Mouse (Mus musculus) embryonic stem cell, embryonic (primary cell): ENCODE measurements around the gene Hist1h2ao.
"Not testable (repeated sequence)": the region's sequence is repeated elsewhere in the genome, so short reads cannot be mapped to it uniquely, and the experiment has no call there.

Source experiments
- CTCF ChIA-PET, 4 experiments: fragments of 300-600 bp in 2 of 4; fragments of 350-600 bp in 2 of 4; sonication (Branson Sonifier 250); formaldehyde crosslinking; loops; one replicate each; lab custom pipeline; 2022; ENCODE audit warnings: inconsistent platforms in 2 of 4; lab: Charles Lee
- POLR2A ChIA-PET, 4 experiments: fragments of 300-600 bp in 2 of 4; fragments of 350-600 bp in 2 of 4; sonication (Branson Sonifier 250); formaldehyde crosslinking; loops; one replicate each; lab custom pipeline; 2022; ENCODE audit warnings: antibody characterized with exemption in 4 of 4, inconsistent platforms in 1 of 4; lab: Charles Lee

Gene Hist1h2ao

DNA sequence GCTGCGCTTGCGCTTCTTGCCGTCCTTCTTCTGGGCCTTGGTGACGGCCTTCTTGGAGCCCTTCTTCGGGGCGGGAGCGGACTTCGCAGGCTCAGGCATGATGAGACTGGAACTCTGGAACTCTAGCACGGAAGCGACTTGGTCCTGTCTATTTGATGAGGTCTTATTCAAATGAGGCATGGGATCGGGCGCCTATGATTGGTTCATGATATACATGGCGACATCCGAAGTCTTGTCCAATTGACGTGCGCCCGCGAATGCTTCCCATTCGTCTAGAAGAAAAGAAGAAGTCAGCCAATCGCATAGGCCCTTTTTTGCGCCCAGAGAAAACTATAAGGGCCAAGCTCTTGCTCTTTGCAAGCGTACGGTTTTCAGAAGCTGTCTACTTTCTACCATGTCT, at the start of gene Hist1h2ao, which contains the start of gene Hist1h2bq:
Gene Hist1h2ao, plus strand, starts transcription at position 393 of the 400 bp plus-strand sequence.
Gene Hist1h2bq, minus strand, starts transcription at position 125 of the 400 bp plus-strand sequence.
- CTCF ChIA-PET, POLR2A ChIA-PET: not testable (repeated sequence)

DNA sequence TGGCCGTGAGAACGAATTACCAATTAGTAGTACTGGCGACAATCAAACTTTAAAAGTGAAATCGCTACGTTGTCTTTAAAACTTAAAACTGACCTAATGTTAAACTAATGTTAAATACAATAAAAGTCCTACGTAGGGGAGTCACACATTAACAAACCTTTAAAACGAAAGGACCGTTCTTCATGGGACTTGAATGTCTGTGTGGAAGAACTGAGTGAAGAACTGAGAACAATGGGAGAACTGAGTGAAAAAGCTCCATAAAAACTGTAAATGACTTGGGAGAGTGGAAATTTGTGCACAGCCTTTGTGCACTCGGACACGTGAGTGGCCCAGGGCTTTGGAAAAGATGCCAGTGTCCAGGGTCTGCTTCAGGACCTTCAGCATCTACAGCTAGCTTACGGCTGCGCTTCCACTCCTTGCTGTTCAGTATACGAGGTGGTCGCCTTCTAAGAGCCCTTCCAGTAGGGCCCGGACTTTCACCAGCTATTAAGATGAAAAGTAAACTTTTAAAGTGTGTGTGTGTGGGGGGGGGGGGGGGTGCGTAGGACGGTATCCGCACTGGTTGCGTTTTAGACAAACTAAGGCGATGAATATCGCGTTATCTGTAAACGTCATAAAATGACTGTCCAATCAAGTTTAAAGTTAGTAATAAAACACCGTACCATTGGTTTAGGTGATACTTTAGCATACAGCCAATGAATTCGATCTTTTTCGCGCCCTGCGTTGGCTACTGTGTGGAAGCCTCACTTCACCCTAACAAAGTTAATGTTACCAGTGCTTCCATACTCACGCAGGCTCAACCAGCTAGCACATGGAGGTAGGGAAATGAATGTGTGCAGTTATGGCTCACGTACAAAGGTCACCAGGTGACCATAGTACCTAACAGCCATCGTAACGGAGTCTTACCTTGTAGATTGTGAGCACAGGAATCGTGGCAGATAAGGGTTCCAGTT, 31.2 kb upstream of the Hist1h2ao start:
- ChIA-PET POLR2A (interaction anchor here (0.6 to 22.5 kb wide), 68 partner anchors 8 to 1846 kb away, joined by 3 to 823 read pairs (median 5); partner anchors contain the start of genes Hist1h2ai (in 4 of the 4), Hist1h2ak (in 4 of the 4), Hist1h2an (in 4 of the 4) and Hist1h2bn (in 4 of the 4)), CTCF (no interaction called here)

DNA sequence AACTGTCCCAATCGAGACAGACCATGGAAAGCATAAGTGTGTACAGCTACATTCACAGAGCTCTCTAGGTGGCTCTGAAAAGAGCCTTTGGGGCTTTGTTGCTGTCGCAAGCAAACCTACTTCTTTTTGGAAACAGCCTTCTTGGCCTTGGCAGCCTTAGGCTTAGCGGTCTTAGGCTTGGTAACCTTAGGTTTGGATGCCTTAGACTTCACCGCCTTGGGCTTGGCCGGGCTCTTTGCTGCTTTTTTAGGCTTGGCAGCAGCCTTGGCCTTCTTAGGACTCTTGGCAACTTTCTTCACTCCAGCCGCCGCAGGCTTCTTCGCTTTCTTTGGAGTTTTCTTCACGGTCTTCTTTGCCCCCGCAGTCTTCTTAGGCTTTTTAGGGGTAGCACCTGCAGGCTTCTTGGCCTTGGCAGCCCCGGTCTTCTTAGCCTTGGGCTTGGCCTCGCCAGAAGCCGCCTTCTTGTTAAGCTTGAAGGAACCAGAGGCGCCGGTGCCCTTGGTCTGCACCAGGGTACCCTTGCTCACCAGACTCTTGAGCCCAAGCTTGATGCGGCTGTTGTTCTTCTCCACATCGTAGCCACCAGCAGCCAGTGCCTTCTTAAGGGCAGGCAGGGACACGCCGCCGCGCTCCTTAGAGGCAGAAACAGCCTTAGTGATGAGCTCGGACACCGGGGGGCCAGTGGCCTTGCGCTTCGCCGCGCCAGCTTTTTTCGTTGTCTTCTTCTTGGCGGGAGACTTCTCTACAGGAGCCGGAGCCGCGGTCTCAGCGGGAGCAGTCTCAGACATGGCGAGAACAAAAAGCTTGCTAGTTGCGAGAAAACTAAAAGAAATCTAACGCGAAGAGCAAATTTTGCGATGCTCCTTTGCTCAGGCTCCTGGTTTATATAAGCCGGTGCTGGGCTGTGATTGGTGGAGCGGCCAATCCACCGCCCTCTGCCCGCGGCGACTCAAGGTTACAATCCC, 30.2 kb upstream of the Hist1h2ao start, which contains the start of gene Hist1h1b:
Gene Hist1h1b, minus strand, starts transcription at position 859 of the 965 bp plus-strand sequence.
- CTCF ChIA-PET: interaction anchor here in 1 of 4 experiments (0.7 kb wide), 1 partner anchor 264 kb away, joined by 3 read pairs; no protein-coding TSS in a partner anchor

GRCm38 (mm10) chr13:21781021-21781555, 29.2 kb upstream of the Hist1h2ao start:
- ChIA-PET POLR2A (interaction anchor here (0.8 to 22.5 kb wide), 40 partner anchors 9 to 1981 kb away, joined by 3 to 823 read pairs (median 13); partner anchors contain the start of genes Hist1h2ai (in 4 of the 4), Hist1h2ak (in 4 of the 4), Hist1h2bn (in 4 of the 4) and Hist1h3h (in 4 of the 4)), CTCF (interaction anchor here in 1 of 4 experiments (0.7 kb wide), 1 partner anchor 263 kb away, joined by 3 read pairs; no protein-coding TSS in a partner anchor)

More for the DNA sequence above, 30.2 kb upstream of the Hist1h2ao start, which contains the start of gene Hist1h1b:
- POLR2A ChIA-PET: interaction anchor here (0.6 to 22.5 kb wide), 81 partner anchors 7 to 1982 kb away, joined by 3 to 823 read pairs (median 5); partner anchors contain the start of genes Hist1h2ai (in 4 of the 4), Hist1h2ak (in 4 of the 4), Hist1h2bn (in 4 of the 4) and Hist1h3h (in 4 of the 4)

DNA sequence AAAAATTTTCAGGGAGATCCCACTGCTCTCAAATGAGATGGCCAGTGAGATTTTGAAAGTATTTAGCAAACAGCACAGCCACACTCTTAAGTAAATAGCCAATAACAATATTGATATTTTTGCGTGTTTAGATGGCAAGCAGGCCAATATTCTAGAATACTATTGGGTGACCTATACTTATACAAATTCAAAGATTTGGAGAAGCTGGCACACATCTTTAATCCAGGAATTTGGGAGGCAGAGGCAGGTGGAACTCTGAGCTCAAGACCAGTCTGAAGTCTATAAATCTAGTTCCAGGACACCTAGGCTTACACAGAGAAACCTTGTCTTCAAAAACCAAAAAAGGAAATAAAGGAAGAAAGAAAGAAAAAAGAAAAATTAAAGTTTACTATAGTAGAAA, 28.6 kb upstream of the Hist1h2ao start:
- CTCF ChIA-PET: no interaction called here
- POLR2A ChIA-PET: interaction anchor here (0.6 to 22.5 kb wide), 36 partner anchors 8 to 1799 kb away, joined by 3 to 823 read pairs (median 10); partner anchors contain the start of genes Hist1h2ak (in 4 of the 4), Hist1h2bn (in 4 of the 4), Hist1h2bm (in 3 of the 4) and Hist1h2ag (in 2 of the 4)

DNA sequence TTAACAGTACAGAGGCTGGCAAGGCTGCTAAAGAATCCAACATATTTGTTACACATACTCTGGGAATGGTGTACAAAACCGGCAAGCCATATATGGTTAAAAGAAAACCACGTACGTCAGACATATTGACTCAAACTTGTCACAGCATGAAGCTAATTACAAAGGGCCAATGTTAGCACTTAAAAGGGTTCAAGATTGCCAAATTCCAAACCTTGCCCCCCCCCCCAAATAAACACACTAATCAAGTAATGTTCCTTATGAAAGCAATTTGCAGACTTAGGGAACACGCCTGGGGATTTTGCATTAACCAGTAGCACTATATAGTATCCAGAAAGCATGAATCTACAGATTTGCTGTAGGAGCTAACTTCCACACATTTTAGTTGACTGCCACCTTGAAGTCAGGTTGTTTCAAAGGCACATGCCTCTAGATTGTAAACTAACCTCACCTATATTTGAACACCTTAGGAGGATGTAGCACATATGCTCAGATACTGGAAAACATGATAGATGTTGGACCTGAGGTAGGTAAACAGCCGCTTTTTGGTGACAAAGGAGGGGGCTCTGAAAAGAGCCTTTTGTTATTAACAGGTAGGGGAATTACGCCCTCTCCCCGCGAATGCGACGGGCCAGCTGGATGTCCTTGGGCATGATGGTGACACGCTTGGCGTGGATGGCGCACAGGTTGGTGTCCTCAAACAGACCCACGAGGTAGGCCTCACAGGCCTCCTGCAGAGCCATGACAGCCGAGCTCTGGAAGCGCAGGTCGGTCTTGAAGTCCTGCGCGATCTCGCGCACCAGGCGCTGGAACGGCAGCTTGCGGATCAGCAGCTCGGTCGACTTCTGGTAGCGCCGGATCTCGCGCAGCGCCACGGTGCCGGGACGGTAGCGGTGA, 27.7 kb upstream of the Hist1h2ao start:
- POLR2A ChIA-PET: interaction anchor here (0.5 to 22.5 kb wide), 50 partner anchors 8 to 1979 kb away, joined by 3 to 823 read pairs (median 5); partner anchors contain the start of genes Hist1h2ak (in 4 of the 4), Hist1h2bn (in 4 of the 4), Hist1h2ai (in 3 of the 4) and Hist1h2bm (in 3 of the 4)
- CTCF ChIA-PET: interaction anchor here in 1 of 4 experiments (0.7 kb wide), 1 partner anchor 34 kb away, joined by 3 read pairs; no protein-coding TSS in a partner anchor

- POLR2A ChIA-PET: interaction anchor here (0.8 to 22.5 kb wide), 39 partner anchors 8 to 1981 kb away, joined by 3 to 823 read pairs (median 6); partner anchors contain the start of genes Hist1h2ak (in 4 of the 4), Hist1h2bn (in 4 of the 4), Hist1h2ai (in 3 of the 4) and Hist1h2bl (in 3 of the 4)
- CTCF ChIA-PET: no interaction called here
Observed at GRCm38 (mm10) chr13:21783255-21783617, 27.0 kb upstream of the Hist1h2ao start, which contains the start of gene Hist1h3i. TSS of gene Hist1h3i (minus strand) at chr13:21783370.

GRCm38 (mm10) chr13:21783734-21784161, 26.5 kb upstream of the Hist1h2ao start:
- CTCF ChIA-PET: no interaction called here
- POLR2A ChIA-PET: interaction anchor here in 3 of 4 experiments (0.8 to 22.5 kb wide), 28 partner anchors 9 to 1980 kb away, joined by 3 to 823 read pairs (median 6); partner anchors contain the start of genes Hist1h2ai (in 3 of the 3), Hist1h2ak (in 3 of the 3), Hist1h2bj (in 3 of the 3) and Hist1h2bl (in 3 of the 3)

- CTCF ChIA-PET: interaction anchor here in 1 of 4 experiments (0.7 kb wide), 1 partner anchor 49 kb away, joined by 3 read pairs; no protein-coding TSS in a partner anchor
- POLR2A ChIA-PET: interaction anchor here in 3 of 4 experiments (0.6 to 22.5 kb wide), 32 partner anchors 9 to 1980 kb away, joined by 3 to 823 read pairs (median 4); partner anchors contain the start of genes Hist1h2ai (in 3 of the 3), Hist1h2ak (in 3 of the 3), Hist1h2bj (in 3 of the 3) and Hist1h2bl (in 3 of the 3)
Observed at GRCm38 (mm10) chr13:21784311-21784710, 26.0 kb upstream of the Hist1h2ao start.

- ChIA-PET CTCF (interaction anchor here in 1 of 4 experiments (1.5 kb wide), 1 partner anchor 257 kb away, joined by 3 read pairs; the partner anchor contains the start of genes Hist1h2ag and Hist1h2bj), POLR2A (interaction anchor here (0.6 to 22.5 kb wide), 86 partner anchors 7 to 1977 kb away, joined by 3 to 823 read pairs (median 6); partner anchors contain the start of genes Hist1h2ai (in 4 of the 4), Hist1h2ak (in 4 of the 4), Hist1h2bl (in 4 of the 4) and Hist1h2bn (in 4 of the 4))
Observed at GRCm38 (mm10) chr13:21786189-21786898, 23.9 kb upstream of the Hist1h2ao start.

- CTCF ChIA-PET: interaction anchor here in 2 of 4 experiments (0.6 to 1.5 kb wide), 2 partner anchors 43 to 256 kb away, joined by 3 to 4 read pairs; partner anchors contain the start of genes Hist1h2ag (in 1 of the 2) and Hist1h2bj (in 1 of the 2)
- POLR2A ChIA-PET: interaction anchor here (0.6 to 22.5 kb wide), 94 partner anchors 8 to 1973 kb away, joined by 3 to 823 read pairs (median 5); partner anchors contain the start of genes Hist1h2ag (in 4 of the 4), Hist1h2ai (in 4 of the 4), Hist1h2ak (in 4 of the 4) and Hist1h2bj (in 4 of the 4)
Observed at GRCm38 (mm10) chr13:21786899-21787629, 23.2 kb upstream of the Hist1h2ao start, which contains the start of the genes Hist1h2an and Hist1h2bp. TSS of gene Hist1h2an (minus strand) at chr13:21787218. TSS of gene Hist1h2bp (plus strand) at chr13:21787461.

DNA sequence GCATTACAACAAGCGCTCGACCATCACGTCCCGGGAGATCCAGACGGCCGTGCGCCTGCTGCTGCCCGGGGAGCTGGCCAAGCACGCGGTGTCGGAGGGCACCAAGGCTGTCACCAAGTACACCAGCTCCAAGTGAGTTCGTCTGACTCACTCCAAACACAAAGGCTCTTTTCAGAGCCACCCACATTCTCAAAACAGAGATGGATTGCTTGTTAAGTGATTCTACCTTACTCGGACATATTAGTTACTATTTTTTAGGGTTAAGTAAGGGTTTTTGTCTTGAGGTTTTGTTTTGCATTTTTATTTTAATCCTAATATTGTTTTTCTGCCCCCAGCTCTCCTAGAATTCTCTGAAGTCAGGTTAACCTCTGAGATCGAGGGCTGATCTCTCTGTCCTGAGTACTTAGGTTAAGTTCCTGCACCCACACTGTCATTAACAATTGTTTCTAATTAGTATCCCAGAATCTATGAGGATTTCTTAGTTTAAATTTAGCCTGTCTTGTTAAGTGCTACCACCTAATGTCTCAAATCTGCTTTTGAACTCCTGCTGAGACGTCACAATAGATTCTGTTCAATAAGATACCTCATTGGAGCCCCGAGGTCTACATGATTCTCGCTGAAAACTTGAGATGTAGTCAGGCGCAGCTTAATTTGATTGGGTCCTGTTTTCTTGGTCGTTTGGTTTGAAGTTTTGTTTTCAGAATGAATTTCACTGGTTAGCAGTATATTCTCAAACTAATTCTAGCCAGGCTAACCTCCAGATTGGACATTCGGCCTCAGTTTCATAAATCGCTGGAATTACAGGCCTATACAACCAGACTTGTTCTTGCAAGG, 22.3 kb upstream of the Hist1h2ao start:
- POLR2A ChIA-PET: interaction anchor here (0.5 to 22.5 kb wide), 82 partner anchors 7 to 1956 kb away, joined by 3 to 823 read pairs (median 7); partner anchors contain the start of genes Hist1h2ag (in 4 of the 4), Hist1h2ai (in 4 of the 4), Hist1h2ak (in 4 of the 4) and Hist1h2bj (in 4 of the 4)

More for the DNA sequence above, 22.3 kb upstream of the Hist1h2ao start:
- CTCF ChIA-PET: interaction anchor here in 2 of 4 experiments (0.6 to 1.5 kb wide), 2 partner anchors 44 to 255 kb away, joined by 3 to 4 read pairs; partner anchors contain the start of genes Hist1h2ag (in 1 of the 2) and Hist1h2bj (in 1 of the 2)
